Mouse (Mus musculus) embryonic fibroblast, embryonic 13.5 days (primary cell): ENCODE results near the gene Cmtm6.

ENCODE experiments used
- CTCF ChIP-seq: IDR thresholded peaks from 2 replicates; pipeline ENCODE4 v1.5.1; 2011; ENCODE audit warnings: mild to moderate bottlenecking, control low read depth, low read length, moderate library complexity, borderline replicate concordance; ENCODE audit not compliant: insufficient read depth
- POLR2A ChIP-seq: IDR thresholded peaks from 2 replicates; pipeline ENCODE4 v1.6.1; 2011; ENCODE audit warnings: low read depth, mild to moderate bottlenecking, control low read depth, low read length, moderate library complexity

DNA sequence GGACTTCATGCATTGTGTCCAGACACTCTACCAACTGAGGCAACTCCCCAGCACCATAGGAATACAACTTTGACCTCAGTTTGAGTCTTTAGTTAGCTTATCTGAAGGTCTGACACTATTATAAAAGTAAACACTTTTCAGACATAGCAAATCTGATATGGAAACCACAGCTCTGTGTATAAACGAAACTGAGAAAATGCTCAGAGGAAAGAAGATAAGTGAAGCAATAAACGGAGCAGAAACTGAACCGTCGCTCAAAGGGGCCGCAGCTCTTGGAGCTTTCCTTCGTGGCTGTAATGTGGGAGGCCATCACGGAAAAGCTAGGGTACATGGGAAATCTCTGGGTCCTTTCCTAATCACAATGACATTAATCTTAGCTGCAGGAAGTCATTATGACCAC, 44.7 kb upstream of the Cmtm6 start:
- no peak for TF ChIP-seq POLR2A
- no peak for TF ChIP-seq CTCF
